Mouse (Mus musculus) lung, postnatal 14 days (tissue): ENCODE measurements around the gene Uso1.

ENCODE experiments used
- DNase-seq: peaks from one replicate; pipeline ENCODE4 v3.0.0; 2021

Gene Uso1

DNA sequence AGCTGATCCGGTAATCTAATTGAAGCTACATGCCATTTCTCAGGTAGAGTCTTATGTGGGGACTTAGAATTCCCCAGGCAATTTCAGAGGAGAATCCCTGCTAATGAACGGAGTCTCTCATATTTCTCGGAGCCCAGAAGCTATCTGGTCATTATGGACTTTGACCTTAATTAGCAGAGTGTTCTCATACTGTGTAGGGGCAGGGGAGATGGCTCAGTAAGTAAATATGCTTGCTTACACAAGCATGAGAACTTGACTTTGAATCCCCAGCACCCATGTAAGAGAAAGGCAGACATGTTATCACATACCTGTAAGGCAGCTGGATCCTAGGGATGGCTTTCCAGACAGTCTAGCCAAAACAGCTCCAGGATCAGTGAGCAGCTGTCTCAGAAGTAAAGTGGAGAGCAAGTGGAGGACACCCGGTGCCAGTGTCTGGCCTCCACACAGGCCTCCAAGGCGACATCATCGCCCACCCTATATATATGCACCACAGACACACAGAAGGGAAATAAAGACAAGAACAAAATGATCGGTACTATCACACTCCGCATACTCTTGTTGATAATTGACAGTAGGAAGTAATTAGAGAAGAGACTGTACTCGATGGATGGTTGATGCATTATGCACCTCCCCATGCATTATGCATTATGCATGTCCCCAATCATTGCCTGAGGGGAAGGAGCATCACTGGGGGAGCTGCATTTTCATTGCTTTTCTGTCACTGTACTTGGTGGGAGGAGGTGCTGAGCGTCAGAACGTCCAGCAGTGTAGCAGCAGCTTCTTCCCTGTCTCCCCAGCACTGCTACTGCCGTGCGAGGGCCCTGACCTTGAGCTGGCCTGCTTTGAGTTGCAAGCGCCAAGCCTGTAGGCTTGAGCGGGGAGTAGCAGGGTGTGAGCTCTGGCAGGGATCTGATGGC, 59.4 kb downstream of the Uso1 start:
- DNase-seq = no peak

DNA sequence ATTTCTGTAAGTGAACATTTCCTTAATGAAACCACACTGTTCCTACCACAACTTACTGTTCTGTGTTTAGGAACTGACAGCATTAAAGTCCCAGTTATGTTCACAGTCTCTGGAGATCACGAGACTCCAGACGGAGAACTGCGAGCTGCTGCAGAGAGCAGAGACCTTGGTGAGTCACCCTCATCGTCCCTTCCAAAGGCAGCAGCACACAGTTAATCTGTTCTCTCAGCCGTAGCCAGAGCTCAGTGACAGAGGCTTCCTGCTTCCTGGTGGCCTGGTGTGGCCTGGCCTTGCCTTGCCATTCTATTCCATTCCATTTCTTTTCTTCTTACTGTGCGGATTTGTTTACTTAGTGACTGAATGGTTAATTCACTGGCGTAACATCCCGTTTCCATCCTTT, 60.5 kb downstream of the Uso1 start:
- no peak for DNase-seq

DNA sequence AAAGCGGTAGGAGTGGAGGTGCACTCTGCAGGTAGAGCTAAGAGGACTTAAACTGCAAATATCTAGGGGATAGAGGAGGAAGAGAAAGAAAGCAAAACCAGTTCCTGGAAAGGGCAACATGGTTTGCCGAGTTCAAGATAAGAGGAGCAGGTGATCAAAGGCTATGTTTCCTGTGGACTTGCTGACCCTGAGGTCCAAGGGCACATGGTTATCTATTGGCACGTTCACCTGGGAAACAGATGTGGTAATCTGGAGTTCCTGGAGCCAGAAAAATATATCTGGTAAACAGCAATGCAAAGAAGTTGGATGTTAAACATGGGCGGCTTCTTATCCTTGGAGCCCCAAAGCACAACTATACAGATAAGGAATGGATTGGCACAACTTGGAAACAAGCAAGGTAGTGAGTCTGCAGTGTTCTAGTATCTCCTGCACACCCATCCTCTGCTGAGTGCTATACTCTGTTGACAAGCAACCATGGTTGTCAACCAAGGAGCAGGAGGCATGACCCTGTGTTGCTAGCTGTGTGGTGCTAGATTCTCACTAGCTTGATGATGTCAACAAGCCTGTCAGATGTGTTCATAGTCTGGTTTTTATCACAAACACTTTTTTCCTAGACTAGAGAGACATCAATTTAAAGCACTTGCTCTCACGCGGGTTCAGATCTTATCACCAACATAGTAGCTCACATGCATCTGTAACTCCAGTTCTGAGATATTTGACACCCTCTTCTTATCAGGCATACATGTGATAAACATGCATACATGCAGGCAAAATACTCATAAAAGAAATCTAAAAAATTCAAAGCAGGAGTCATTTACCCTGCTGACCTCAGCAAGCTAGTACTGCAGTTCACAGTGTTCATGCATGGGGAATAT, 66.7 kb downstream of the Uso1 start:
- no peak for DNase-seq

DNA sequence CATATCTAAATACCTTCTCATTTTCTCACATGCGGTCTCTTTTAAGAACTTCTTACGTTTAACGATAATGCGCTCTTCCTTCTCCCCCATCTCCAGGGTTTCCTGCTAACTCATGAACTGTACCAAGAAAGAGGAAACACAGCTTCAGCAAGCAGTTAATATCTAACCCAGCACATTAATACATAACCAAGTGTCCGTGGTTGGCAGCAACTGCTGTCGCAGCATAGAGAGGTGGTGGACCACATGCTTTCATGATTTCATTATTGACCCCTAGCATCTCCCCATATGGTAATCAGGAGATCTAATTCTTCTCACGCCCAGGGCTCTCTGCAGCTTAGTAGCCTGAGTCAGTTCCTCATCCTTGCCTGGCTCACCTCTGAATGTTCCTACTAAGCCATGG, 67.4 kb downstream of the Uso1 start:
- DNase-seq = no peak

DNA sequence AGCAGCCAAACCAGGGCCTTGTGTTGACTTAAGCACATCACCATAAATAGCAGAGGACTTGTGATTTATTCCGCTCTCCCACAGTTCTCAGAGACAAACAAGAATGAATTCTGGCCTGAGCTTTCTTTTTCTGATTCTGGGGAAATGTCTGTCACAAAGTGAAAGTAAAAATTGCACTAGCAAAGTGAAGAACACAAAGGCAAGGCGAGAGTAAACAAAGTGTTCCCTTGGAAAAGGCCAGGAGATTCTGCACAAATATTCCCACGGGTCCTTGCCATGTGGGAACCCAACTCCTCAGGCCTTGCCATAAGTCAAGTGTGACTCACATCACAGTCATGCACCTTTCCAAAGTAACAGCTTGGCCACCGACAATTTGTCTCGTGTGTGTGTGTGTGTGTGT, 68.0 kb downstream of the Uso1 start:
- DNase-seq = peak; percentile 20

DNA sequence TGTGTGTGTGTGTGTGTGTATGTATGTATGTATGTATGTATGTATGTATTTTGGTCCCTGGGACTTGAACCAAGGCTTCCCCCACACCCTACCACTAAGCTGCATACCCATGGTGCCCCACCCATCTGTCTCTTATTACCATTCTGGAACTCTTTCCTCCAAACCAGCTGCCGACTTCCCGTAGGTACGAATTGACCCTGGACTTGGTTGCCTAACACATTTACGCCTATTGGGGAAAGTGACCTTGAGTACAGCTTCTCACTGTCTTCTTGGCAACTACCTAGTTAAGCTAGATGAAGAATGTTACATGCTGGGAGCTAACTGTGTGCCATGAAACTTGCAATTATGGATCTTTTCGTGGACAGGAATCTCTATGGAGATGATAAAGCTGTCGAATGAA, 68.4 kb downstream of the Uso1 start:
- no peak for DNase-seq

DNA sequence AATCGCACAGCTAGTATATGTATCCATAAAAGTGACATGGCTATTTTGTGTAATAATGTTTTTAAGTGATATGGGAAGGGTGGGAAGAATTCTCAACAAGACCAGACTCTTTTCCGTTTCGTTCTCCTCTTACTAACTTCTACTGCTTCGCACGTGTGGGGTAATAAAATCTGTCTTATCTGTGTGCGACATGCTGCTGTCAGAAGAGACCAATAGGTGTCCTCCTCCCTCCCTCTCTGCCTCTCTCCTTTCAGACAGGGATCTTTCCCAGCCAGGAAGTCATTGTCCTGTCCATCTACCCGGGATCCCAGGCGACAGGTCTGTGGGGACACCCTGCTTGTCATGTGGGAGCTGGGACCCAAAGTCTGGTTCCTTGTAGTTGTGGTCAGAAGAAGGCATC, 72.5 kb downstream of the Uso1 start:
- DNase-seq = no peak

DNA sequence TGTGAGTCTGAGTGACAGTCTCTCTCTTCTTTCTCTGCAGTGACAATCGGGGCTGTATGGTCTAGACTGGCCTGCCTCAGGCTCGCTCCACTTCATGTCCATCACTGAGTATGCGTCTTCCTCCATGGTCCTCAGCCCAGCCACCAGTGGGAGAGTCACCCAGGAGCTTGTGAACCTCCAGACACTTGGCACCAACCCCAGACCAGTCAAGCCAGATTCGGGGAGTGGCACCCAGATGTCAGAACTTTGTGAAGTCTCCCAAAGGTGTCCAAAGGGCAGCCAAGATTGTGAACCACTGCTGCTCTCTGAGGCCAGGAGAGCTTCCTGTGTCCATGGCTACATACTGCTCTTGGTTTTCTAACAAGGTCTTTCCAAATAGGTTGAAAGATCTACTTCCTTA, 74.5 kb downstream of the Uso1 start:
- no peak for DNase-seq

DNA sequence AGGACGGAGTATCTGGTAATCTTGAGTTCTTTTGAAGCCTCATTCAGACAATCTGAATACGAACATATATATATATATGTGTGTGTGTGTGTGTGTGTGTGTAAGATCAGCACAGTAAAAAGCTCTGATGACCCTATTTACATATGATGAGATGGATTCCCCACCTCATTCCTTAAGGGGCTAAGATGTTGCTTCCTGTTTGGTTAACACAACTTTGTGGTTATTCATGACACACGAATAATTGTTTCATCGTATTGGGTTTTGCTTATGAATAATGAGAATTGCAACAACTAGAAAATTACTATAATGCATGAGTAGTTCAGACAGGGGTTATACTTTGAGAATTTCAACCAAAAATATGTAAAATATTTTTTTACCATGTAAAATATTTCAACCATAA, 77.6 kb downstream of the Uso1 start, which contains the start of gene U90926:
TSS of gene U90926 (minus strand) at position 101 of the 400 bp plus-strand sequence.
- DNase-seq = no peak

DNA sequence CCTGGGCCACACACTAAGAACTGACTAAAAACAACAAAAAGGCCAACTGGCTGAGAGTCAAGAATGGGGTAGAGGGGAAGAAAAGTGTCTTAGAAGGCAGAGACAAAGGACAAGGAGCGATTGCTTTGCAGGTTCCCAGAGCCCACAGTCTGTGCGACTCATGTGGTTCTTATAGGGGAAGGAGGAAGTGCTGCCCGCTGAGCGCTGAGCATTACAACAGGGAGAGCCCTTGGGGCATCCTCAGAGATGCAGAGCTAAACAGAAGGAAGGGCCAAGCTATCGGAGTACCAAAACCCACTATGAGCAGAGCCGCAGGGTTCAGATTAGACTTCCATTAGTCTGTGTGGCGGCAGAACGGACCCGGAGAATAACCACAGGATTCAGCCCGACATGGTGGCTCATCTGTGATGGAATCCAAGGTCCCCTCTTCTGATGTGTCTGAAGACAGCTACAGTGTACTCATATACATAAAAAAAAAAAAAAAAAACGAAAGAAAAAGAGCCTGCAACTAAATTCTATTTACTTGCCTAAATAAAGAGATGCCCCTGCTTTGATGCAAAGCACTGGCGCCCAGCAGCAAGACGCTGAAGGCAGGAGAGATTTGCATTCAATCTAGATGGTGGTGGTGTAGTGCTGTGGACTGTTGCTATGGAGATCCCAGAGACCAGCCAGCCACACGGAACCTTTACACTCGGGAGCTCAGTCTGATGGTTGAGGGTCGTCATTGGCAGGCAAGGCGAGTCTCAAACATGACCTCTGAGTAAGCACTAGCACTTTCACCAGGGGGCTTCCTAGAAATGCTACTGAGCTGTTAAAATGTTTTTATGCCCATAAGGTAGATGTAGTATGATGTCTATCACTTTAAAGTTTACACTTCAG, 81.4 kb downstream of the Uso1 start:
- no peak for DNase-seq

DNA sequence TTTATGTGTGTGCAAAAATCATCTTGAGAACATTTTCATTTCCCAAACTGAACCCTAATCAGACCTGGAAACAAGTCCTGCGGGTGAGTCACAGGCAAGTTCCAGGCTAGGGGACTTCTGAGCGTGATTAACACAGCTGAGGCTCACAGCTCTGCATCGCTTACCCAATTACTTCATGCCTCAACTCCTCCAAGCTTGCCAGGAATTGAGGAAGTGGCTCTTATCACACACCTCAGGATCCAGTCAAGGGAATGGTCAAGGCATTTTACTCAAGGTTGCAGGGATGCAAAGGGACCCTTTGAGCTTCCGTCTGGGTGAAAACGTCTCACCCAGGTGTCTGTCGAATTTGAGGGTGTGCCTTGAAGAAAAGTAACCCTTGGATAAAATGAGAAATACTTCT, 82.1 kb downstream of the Uso1 start:
- DNase-seq = no peak

DNA sequence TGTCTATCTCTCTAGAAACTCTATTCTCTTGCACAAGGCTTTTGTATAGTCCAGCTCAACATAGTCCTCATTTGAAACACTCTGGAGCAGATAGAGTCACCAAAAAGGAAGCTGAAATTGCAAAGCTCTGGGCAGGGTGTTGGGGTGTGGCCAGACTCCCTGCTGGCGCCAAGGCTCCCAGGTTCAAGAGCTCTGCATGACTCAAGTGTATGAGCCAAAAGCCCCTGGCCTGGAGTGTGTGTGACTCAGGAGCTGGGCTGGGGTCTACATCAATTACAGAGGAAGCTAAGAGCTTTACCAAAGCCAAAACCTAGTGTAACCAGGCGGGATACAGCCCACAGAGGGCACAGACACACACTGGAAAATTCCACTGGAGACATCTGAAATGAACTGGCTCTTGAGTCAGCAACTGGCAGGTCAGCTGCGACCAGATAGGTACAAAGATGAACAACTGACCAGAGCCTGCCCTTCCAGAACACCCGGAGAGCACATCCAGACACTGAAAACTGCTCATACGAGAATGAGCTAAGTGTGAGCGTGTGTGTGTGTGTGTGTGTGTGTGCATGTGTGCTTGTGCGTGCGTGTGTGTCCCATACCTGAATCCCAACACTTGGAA, 82.7 kb downstream of the Uso1 start:
- no peak for DNase-seq

DNA sequence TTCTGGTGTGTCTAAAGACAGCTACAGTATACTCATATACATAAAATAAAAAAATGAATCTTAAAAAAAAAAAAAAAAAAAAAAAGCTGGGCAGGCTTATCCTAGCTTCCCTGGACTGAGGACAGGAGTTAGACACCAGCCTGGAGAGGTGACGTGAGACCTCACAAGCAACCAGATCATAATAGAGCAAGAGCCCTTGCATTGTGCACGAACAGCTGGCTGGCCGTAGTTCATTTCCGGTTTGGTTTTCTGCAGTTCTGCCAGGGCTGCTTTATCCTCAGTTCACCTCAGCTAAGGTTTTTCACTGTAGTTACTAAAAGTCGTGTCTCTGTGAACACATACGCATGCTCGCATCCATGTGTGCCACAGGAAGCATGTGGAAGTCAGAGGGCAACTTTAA, 90.0 kb downstream of the Uso1 start:
- no peak for DNase-seq

DNA sequence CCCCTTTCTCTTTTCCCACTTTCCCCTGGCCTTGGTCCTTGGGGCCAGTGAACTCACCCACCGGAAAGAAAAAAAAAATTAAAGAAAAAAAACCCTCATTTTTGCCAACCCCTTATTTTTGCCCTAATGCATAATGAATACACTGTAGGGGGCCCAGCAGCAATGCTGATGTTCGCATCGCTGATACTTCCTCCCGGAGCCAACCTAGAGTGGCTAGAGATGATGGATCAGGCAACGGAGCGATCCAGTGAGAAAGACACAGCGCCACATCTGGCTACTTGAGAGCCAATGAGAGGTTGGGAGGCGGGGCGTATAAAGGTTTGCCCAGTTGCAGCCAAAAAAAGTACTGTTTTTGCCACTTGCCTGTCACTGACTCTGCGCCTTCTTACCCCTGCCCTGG, 91.0 kb downstream of the Uso1 start:
- DNase-seq = no peak

DNA sequence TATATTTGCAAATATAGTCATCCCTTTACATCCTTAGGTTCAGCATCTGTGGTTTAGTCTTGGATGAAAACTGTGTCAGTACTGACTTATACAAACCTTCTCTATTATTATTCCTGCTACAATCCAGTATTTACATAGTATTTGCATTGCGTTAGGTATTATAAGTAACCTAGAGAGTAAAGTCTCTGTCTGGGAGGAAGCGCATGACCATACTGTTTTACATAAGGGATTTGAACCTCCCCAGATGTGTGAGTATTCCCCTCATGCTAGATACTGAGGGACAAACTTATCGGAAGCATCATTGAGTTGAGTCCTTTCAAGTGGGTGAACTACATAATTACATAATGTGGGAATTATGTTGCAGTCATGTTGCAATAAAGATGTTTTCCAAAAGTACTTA, 91.8 kb downstream of the Uso1 start:
- DNase-seq = no peak

DNA sequence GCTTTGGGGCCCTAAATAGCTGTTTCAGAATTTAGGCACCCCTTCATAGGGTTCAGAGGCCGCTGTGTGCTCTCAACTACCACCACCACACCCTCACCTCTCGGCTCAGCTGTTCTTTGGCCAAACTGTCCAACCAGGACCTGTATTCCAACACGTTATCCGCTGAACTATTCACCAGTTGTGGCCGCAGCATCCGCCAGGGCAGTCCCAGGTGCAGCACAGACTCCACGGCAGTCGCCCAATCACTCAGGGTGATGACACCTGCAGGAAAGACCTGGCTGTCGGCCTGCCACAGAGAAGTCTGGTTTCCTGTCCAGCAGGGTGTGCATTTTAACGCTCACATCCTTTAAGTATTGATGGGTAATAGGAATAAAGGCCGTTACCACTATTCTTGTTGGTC, 92.6 kb downstream of the Uso1 start:
- no peak for DNase-seq

DNA sequence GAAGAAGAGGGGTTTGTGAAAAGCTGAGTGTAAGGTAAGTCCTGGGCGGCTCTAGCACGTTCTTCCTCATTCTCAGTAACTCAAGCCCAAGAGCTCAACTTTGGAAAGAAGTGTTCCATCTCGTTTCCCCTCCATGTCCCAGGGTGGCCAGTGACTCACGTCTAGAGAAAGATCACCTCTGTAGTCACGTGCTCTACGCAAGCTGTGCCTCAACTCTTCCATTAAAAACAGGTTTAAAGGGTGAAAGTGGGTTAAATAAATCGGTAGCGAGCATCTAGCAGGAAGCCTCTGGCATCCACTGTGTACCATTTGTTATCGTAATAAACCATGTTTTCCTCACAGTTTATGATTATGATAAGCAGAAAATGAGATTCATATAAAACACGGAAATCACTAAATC, 94.1 kb downstream of the Uso1 start:
- no peak for DNase-seq

DNA sequence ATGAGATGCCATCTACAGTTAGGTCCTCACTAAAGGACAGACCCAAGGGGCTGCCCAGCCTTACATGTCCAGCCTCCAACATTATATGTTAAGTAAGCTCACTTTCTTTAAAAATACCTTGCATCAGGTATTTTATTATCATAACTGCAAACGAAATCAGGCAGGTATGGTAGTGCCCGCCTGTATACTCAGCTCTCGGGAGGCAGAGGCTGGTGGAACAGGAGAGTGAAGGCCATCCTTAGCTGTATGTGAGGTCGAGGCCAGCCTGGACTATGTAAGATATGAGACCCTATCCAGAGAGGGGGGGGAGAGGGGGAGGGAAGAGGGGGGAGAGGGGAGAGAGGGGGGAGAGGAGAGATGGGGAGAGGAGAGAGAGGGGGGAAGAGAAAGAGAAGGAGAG, 95.6 kb downstream of the Uso1 start:
- DNase-seq = no peak

DNA sequence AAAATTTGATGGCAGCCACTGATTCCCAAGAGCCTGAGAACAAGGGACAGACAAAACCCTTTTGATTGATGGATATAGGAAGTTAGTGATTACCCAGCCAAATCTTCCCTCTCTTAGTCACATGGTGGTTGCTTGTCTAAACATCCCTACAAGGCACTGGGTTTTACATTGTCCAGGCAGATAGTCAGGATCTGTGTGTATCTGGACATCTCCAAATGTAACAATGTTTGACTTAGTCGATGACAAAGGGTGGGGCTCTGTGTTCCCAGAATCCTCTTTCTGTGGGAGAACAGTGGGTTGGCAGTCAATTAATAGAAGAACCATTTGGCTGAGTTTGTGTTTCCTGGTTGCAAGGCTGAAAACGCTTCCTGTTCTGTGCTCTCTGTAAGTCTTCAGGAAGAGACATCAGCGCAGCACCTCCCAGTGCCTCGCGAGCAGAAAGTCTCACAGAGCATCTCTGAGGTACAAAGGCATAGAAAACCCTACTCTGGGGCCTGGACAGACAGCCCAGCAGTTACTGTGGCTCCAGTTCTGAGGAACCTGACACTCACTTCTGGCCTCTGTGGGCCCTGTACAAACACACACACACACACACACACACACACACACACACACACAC, 97.3 kb downstream of the Uso1 start:
- DNase-seq = no peak

DNA sequence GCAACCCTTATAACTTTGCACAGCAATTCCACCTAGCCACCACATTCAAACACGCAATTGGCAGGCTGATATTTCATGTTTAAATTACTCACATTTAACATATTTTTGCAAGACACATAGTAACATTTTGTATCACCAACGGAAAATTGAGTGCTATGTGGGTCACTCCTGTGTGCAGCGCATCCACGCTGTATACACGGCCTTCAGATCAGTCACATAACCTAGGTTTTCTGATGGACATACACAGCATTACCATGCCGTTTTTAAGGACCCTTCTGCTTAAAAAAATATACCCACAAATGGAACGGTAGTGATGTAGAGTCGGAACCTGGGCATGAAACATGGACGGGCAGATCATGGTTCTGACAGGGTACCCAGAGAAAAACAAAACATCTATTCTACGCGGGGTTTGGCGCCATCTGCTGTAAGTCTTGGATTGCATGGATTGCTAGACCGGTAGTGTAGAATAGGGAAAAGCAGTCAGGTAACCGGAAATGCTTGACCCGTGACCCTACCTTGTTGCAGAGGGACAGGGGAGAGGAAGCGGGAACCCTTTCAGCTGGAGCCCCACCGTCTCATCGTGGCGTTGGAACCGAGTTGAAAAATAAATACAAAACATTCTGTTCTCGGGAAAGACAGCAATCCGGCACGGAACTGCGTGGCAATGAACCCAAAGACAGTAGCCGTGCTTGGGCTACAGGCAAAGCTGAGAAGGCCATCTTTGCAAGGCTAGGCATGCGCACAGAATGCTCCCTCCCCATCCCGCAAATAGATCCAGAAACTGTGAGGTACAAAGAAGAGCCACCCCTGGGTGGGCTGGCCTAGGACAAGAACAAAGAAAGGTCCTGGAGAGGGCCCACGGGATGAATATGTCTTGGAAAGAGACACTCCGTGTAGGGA, 101.8 kb downstream of the Uso1 start:
- peak; percentile 79 for DNase-seq

DNA sequence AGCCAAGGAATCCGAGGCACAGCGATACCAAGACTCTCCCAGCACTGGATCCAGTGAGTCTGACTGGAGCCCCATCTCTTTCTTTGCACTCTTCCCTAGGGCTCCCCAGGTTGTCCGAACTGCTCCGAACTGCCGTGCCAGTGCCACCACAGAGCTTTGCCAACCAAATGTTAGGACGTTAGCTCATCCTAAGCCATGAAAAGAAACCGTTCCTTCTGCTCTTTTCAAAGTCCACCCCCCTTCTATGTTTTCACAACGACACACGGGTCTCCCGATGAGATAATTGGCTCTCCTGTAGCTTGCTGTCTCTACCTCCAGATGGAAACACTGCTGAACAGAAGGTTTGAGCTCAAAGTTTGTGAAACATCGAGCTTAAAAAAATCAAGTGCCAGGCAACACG, 103.0 kb downstream of the Uso1 start:
- DNase-seq = no peak
